Mouse (Mus musculus) kidney, adult 2 months (tissue): Measurements from ENCODE around the gene Prlh. TPM values are rescaled to one million over a fixed set of nuclear protein-coding genes. Genes with fewer than 3 reads are reported as not detected.

Experiments
- DNase-seq: peaks from one replicate; pipeline ENCODE4 v3.0.0; 2021
- H3K27ac ChIP-seq: fragments of 200-500 bp; 2 replicates; pipeline ENCODE4 v1.5.1; 2012; ENCODE audit warnings: low read depth, low read length, control low read depth, inconsistent platforms; ENCODE audit not compliant: insufficient read depth
- H3K27me3 ChIP-seq: fragments of 200-500 bp; replicated peaks from 2 replicates; pipeline ENCODE4 v1.6.1; 2012; ENCODE audit warnings: mild to moderate bottlenecking, moderate library complexity, low read length, inconsistent platforms; ENCODE audit not compliant: control insufficient read depth, insufficient read depth
- H3K36me3 ChIP-seq: fragments of 200-500 bp; 2 replicates; pipeline ENCODE4 v1.6.1; 2012; ENCODE audit warnings: mild to moderate bottlenecking, moderate library complexity, low read length, inconsistent platforms; ENCODE audit not compliant: control insufficient read depth, insufficient read depth
- H3K4me1 ChIP-seq: fragments of 200-500 bp; 2 replicates; pipeline ENCODE4 v1.6.1; 2011; ENCODE audit warnings: low read length; ENCODE audit not compliant: control insufficient read depth, insufficient read depth
- H3K4me3 ChIP-seq: fragments of 200-500 bp; 2 replicates; pipeline ENCODE4 v1.5.1; 2011; ENCODE audit warnings: mild to moderate bottlenecking, low read depth, low read length, control low read depth; ENCODE audit not compliant: insufficient read depth
- CTCF ChIP-seq: fragments of 200-500 bp; conservative IDR thresholded peaks from 2 replicates; pipeline ENCODE4 v1.5.1; 2011; ENCODE audit warnings: low read depth, mild to moderate bottlenecking, control low read depth, low read length, moderate library complexity, mixed read lengths; ENCODE audit not compliant: insufficient read depth, insufficient read length
- POLR2A ChIP-seq: fragments of 200-500 bp; IDR thresholded peaks from one replicate; pipeline ENCODE4 v1.6.1; 2011; ENCODE audit warnings: low read depth, low read length, control low read depth
- WGBS: fragments of 180-500 bp; shearing (Covaris S2); methylation state at CpG from one replicate; pipeline ENCODE4 v1.1.7; 2018; 5-methylcytosine and 5-hydroxymethylcytosine counted together
- polyA plus RNA-seq: library from polyadenylated mRNA; depleted of rRNA; stranded (reverse); fragments of >200 nt; gene quantifications from 2 replicates; pipeline ENCODE4 v1.2.3, GENCODE M21; 2012; rRNA removed

Prlh gene
- polyA plus RNA-seq: not detected in 2 replicates

DNA sequence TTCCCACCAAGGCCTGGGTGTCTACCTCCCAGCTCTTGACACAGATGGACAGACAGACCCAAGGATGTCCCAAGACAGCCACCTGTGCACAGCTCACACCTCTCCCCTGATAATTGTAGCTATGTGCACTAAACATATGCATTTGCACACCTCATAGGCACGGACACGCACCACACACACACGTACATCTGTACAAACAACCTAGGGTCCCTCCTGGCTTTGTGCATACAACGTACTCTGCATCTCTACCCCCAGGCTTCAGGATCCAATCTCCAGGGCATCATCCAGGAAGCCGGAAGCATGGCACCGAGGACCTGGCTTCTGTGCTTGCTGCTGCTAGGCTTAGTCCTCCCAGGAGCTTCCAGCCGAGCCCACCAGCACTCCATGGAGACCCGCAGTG, at the start of gene Prlh:
Prlh (plus strand) TSS at position 301 of the 400 bp plus-strand sequence.
- TF ChIP-seq CTCF: no peak
- H3K27ac ChIP-seq: no peak within 1 kb of the TSS
- H3K27me3 ChIP-seq: no peaks in the 10 kb centered on the region
- H3K36me3 ChIP-seq: no peaks in the 10 kb centered on the region
- no peak for DNase-seq
- WGBS: 87% methylated on average over 8 of the region's 8 CpGs
- H3K4me3 ChIP-seq: no peak within 1 kb of the TSS
- H3K4me1 ChIP-seq: no peaks in the 10 kb centered on the region

DNA sequence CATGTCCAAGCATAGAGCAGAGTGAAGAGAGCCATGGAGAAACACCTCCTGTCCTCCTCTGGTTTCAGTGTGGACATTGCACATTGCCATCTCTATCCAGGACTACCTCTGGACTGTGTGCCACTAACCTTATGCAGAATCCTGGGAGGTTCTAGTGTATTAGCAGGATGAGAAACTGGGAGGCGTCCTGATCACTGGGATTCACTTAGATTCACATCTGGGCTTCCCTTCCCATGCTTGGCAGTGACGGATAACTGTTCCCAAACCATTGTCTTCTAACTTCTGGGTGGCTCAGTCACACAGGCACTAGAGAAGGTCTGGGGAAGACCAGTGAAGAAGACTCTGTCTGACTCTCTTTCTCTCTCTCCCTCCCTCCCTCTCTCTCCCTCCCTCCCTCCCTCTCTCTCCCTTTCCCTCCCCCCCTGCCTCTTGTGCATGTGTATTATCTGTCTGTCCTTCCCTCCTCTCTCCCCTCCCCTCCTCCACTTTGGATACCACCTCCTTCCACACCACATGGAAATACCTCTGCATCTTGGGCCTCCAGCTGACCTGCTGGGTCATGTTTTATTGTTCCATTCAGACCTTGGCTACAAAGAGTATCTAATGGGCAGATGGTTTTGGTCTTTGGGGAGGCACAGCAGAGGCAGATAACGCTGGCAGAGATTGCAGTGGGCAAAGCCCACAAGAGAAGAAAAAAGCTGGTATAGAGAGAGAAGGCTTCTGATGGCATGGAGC, 49.5 kb upstream of the Prlh start:
- peaks cover 2% of the 10 kb centered on the region; the same call in 1 of the 2 replicates for H3K4me1 ChIP-seq
- 67% methylated on average over 3 of the region's 3 CpGs for whole genome bisulfite sequencing
- no peaks in the 10 kb centered on the region for H3K27me3 ChIP-seq
- H3K4me3 ChIP-seq: no peak overlapping the region
- no peaks in the 10 kb centered on the region for H3K36me3 ChIP-seq
- no peak for DNase-seq
- TF ChIP-seq POLR2A: no peak
- no peak for TF ChIP-seq CTCF
- H3K27ac ChIP-seq: no peak overlapping the region

DNA sequence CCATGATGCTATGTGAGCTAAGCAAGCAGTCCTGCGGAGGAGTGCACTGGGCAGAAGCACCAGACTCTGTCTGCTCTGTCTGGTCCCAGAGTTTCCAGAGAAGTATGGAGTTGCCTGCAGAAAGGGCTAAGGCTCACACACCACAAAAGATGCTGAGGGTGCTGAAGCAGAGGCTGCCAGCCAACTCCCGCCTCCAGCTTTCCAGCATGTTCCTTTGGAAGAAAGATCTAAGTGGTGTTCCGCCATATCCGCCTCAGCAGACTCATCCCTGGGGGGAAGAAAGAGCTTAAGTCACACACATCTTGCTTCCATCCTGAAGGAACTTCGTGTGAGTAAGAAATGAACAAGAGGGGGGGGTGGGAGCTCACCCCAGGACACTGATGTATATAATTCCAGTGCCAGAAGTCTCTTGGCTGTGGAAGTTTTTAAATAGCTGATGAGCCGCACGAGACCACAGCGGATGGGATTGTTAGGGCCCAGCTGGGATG, 48.9 kb upstream of the Prlh start:
- Histone ChIP-seq H3K4me1 (peaks cover 2% of the 10 kb centered on the region; the same call in 1 of the 2 replicates), H3K27ac (no peak overlapping the region), H3K27me3 (no peaks in the 10 kb centered on the region), H3K4me3 (no peak overlapping the region), H3K36me3 (no peaks in the 10 kb centered on the region)
- TF ChIP-seq POLR2A (no peak), CTCF (no peak)
- no peak for DNase-seq
- 53% methylated on average over 8 of the region's 8 CpGs for WGBS

DNA sequence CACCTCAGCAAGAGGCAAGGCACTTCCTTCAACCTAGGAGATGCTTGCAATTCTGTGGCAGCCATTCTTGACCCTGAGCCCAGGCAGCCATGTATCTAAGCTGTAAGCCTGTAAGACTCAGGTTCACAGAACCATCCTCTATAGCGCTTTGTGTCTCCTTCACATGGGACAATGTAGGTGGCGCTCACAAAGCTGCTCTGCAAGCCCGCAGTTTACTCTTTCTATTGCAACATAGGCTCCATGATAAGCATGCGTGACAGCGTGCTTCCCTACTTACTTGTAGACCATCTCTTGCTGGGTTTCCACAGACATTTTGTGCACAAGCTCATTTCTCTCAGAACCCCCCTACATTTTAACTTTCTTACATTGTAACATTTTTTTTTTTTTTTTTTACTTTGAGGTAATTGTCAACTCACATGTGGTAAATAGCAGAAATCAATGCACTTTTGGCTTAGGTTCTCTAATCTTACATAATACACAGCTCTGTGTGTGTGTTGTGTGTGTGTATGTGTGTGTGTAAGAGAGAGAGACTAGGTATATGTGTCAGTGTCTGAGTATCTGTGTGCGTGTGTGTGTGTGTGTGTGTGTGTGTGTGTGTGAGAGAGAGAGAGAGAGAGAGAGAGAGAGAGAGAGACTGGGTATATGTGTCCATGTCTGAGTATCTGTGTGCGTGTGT, 48.0 kb upstream of the Prlh start:
- H3K4me1 ChIP-seq: peaks cover 5% of the 10 kb centered on the region
- no peaks in the 10 kb centered on the region for H3K36me3 ChIP-seq
- no peak for DNase-seq
- WGBS: 88% methylated on average over 7 of the region's 7 CpGs
- H3K4me3 ChIP-seq: no peak overlapping the region
- no peak overlapping the region for H3K27ac ChIP-seq
- TF ChIP-seq CTCF (no peak), POLR2A (no peak)
- H3K27me3 ChIP-seq: no peaks in the 10 kb centered on the region

DNA sequence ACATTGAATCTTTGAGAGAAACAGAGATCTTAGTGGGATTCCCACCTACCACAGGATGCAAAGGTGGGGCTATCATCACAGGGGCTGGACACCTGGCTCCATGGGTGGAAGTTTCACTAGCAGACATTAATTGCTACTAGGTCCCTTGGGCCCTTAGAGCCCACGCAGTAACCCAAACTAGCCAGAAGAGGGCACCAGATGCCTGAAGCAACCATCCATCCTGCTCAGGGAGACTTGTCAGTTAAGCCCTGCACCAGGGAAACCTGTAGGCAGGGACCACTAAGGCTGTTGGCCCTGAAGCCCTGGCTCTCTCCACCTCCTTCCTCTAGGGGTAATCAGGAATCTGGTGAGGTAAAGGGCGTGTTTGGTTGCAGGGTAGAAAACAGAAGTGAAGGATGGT, 46.6 kb upstream of the Prlh start:
- H3K4me3 ChIP-seq: no peak overlapping the region
- WGBS: 24% methylated on average over 2 of the region's 2 CpGs

DNA sequence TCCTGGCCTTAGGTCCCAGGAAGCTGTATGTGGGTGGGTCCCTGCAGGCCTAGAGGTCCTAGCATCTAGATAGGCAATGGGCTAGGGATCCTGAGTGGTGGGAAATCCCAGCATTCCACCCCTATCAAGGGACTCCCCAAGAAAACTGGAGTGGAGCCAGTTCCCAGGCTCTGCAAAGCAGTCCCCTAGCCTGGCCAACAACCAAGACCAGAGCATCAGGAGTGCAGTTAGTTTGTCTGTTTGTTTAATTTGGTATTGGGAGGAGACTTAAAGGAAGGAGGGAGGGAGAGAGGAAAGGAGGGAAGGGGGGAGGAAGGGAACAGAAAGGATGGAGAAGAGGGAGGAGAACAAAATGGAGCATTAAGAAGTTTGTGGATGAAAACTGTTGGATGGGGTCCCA, 43.7 kb upstream of the Prlh start:
- Histone ChIP-seq H3K27ac (no peak overlapping the region), H3K4me1 (peaks cover 8% of the 10 kb centered on the region), H3K36me3 (no peaks in the 10 kb centered on the region), H3K27me3 (no peaks in the 10 kb centered on the region), H3K4me3 (no peak overlapping the region)
- DNase-seq: peak; percentile 40
- TF ChIP-seq CTCF: no peak
- TF ChIP-seq POLR2A: no peak

More for the DNA sequence above, 46.6 kb upstream of the Prlh start:
- peak; percentile 64 for DNase-seq
- TF ChIP-seq CTCF (peak; percentile 91), POLR2A (no peak)
- no peak overlapping the region for H3K27ac ChIP-seq
- H3K36me3 ChIP-seq: no peaks in the 10 kb centered on the region
- no peaks in the 10 kb centered on the region for H3K27me3 ChIP-seq
- peaks cover 8% of the 10 kb centered on the region for H3K4me1 ChIP-seq

DNA sequence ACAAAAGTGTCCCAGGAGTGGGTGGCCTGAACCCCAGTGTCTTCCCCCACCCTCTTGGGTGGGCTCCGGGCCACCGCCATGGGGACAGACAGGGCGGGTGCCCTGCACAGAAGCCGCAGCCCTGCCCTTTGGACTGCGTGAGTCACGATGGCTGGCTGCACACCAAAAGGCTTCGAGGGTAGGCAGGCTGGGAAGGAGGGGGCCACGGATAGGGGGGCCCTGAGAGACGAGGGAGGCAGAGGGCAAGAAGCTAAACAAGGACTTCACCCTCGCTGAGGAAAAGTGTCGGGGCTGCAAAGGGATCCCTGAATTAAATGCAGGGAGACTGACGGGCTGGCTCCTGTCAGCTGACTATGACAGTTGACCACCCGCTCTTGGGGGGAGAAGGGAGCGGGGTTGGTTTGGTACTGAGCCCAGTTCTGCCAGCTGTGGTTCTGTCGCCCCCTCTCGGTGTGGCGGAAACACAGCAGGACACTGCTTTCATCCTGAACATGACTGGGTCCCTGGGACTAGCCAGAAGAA, 43.2 kb upstream of the Prlh start:
- Histone ChIP-seq H3K27me3 (no peaks in the 10 kb centered on the region), H3K36me3 (no peaks in the 10 kb centered on the region), H3K4me3 (peak overlapping the region; percentile 19), H3K27ac (no peak overlapping the region), H3K4me1 (peaks cover 9% of the 10 kb centered on the region)
- WGBS: 14% methylated on average over 17 of the region's 17 CpGs
- peak; percentile 84 for DNase-seq
- peak; percentile 45; the same call in 1 of the 2 replicates for TF ChIP-seq CTCF
- no peak for TF ChIP-seq POLR2A
